ENCODE assay signal across 16 mouse cellular contexts in genomic region chr9:122863731-122864130, GRCm38 (mm10). TPM values are rescaled to one million over a fixed set of nuclear protein-coding genes. Genes with fewer than 3 reads are reported as not detected.
DNase-seq lines count a peak whose midpoint lies in the region; ATAC-seq and TF ChIP-seq lines count a peak whose summit lies in the region.
"Had no signal": no experiment of that assay in that cellular context is flagged by ENCODE, and none has a peak within 500 bp of the region (broad histone marks: within the 10 kb centered on the region; RNA-seq: fewer than 3 reads in every experiment).

No protein-coding gene starts in this region.

- H3K9ac ChIP-seq in heart, adult 2 months (ENCODE audit: low read depth, low read length) = no peak overlapping the region
- no peak overlapping the region for H3K9ac ChIP-seq in hindbrain, embryonic 15.5 days
- H3K9ac ChIP-seq in hindbrain, embryonic 16.5 days (ENCODE audit: low read depth, low read length) = no peak overlapping the region
- H3K9ac ChIP-seq in neural tube, embryonic 12.5 days = no peak overlapping the region
- H3K9ac ChIP-seq in neural tube, embryonic 13.5 days = no peak overlapping the region
- H3K9ac ChIP-seq: midbrain, embryonic 15.5 days had no signal

- intact Hi-C loops in heart, adult 2 months (cut with DNase I) = loop anchor here (5.0 kb wide), 1 partner anchor 89 kb away; the partner anchor contains the start of genes 1110059G10Rik and Kif15

- no peak for DNase-seq in heart, adult 2 months
- no peak for DNase-seq in heart, postnatal 4 days
- no peak for DNase-seq in neural tube, embryonic 10.5 days (ENCODE audit: extremely low spot score, low spot score)
- no peak for DNase-seq in left cerebral cortex, adult 18-20 months (ENCODE audit: low spot score in 2 of 2)
- DNase-seq: cerebellum, adult 11-12 months; gastrocnemius, postnatal 25 days; kidney, adult 18-20 months; lung, postnatal 10 days; thymus, postnatal 25 days had no signal

- no peak for ATAC-seq in hindbrain, embryonic 15.5 days (ENCODE audit: low FRiP score, low read depth)
- no peak for ATAC-seq in hindbrain, embryonic 16.5 days
- ATAC-seq in neural tube, embryonic 12.5 days (ENCODE audit: low FRiP score, low read depth) = no peak
- ATAC-seq in neural tube, embryonic 13.5 days (ENCODE audit: low read depth) = no peak
- ATAC-seq: midbrain, embryonic 15.5 days had no signal

- peaks cover 4% of the 10 kb centered on the region for H3K79me2 ChIP-seq in heart, adult 2 months (replicated peaks; ENCODE audit: control insufficient read depth, insufficient read depth, low read length)

- TF ChIP-seq EP300 in heart, adult 2 months (IDR thresholded peaks at IDR 0.05; ENCODE audit: insufficient read depth, low read depth, low read length) = no peak

- peak overlapping the region; percentile 92 for H3K27ac ChIP-seq in heart, adult 2 months
- no peak overlapping the region for H3K27ac ChIP-seq in hindbrain, embryonic 15.5 days (replicated peaks)
- no peak overlapping the region for H3K27ac ChIP-seq in hindbrain, embryonic 16.5 days (ENCODE audit: low read depth, low read length)
- H3K27ac ChIP-seq in neural tube, embryonic 12.5 days = no peak overlapping the region
- no peak overlapping the region for H3K27ac ChIP-seq in neural tube, embryonic 13.5 days (replicated peaks)
- H3K27ac ChIP-seq: midbrain, embryonic 15.5 days had no signal

- peak overlapping the region; percentile 59 for H3K4me2 ChIP-seq in hindbrain, embryonic 15.5 days
- H3K4me2 ChIP-seq in hindbrain, embryonic 16.5 days (ENCODE audit: low read length) = no peak overlapping the region
- peak overlapping the region; percentile 72; the same call in 1 of the 2 replicates for H3K4me2 ChIP-seq in neural tube, embryonic 12.5 days (replicated peaks)
- H3K4me2 ChIP-seq in neural tube, embryonic 13.5 days = peak overlapping the region; percentile 73; the same call in 1 of the 2 replicates

- peaks cover 2% of the 10 kb centered on the region for H3K4me1 ChIP-seq in heart, adult 2 months (ENCODE audit: control insufficient read depth, insufficient read depth, low read length)
- peaks cover 20% of the 10 kb centered on the region for H3K4me1 ChIP-seq in hindbrain, embryonic 15.5 days (replicated peaks)
- peaks cover 12% of the 10 kb centered on the region for H3K4me1 ChIP-seq in hindbrain, embryonic 16.5 days (ENCODE audit: control insufficient read depth, insufficient read depth, low read depth, low read length)
- peaks cover 13% of the 10 kb centered on the region for H3K4me1 ChIP-seq in neural tube, embryonic 12.5 days
- peaks cover 18% of the 10 kb centered on the region for H3K4me1 ChIP-seq in neural tube, embryonic 13.5 days (replicated peaks)

- no peak for TF ChIP-seq CTCF in heart, adult 2 months (IDR thresholded peaks at IDR 0.05)

- H3K36me3 ChIP-seq in heart, adult 2 months (ENCODE audit: control insufficient read depth, insufficient read depth, low read length) = peaks cover 17% of the 10 kb centered on the region
- peaks cover 36% of the 10 kb centered on the region for H3K36me3 ChIP-seq in hindbrain, embryonic 15.5 days
- H3K36me3 ChIP-seq in hindbrain, embryonic 16.5 days (ENCODE audit: control insufficient read depth, insufficient read depth, low read length) = peaks cover 33% of the 10 kb centered on the region
- H3K36me3 ChIP-seq in neural tube, embryonic 12.5 days = peaks cover 40% of the 10 kb centered on the region
- peaks cover 42% of the 10 kb centered on the region for H3K36me3 ChIP-seq in neural tube, embryonic 13.5 days

- no peak for TF ChIP-seq POLR2A in heart, adult 2 months (IDR thresholded peaks at IDR 0.05; ENCODE audit: insufficient read depth, low read depth, low read length)

- H3K4me3 ChIP-seq in heart, adult 2 months = no peak overlapping the region; the same call in 1 of the 2 replicates
- no peak overlapping the region for H3K4me3 ChIP-seq in hindbrain, embryonic 15.5 days
- no peak overlapping the region for H3K4me3 ChIP-seq in hindbrain, embryonic 16.5 days (ENCODE audit: low read length)
- H3K4me3 ChIP-seq in neural tube, embryonic 12.5 days = no peak overlapping the region
- H3K4me3 ChIP-seq in neural tube, embryonic 13.5 days = peak overlapping the region; percentile 84; the same call in 1 of the 2 replicates

- WGBS in heart, adult 2 months = 24% methylated on average over 2 of the region's 2 CpGs
- 95% methylated on average over 2 of the region's 2 CpGs for WGBS in hindbrain, embryonic 15.5 days
- 92% methylated on average over 2 of the region's 2 CpGs for WGBS in hindbrain, embryonic 16.5 days
- WGBS in neural tube, embryonic 12.5 days = 92% methylated on average over 2 of the region's 2 CpGs
- WGBS in neural tube, embryonic 13.5 days = 94% methylated on average over 2 of the region's 2 CpGs

- no peaks in the 10 kb centered on the region for H3K27me3 ChIP-seq in heart, adult 2 months (ENCODE audit: control insufficient read depth, insufficient read depth, low read length)
- H3K27me3 ChIP-seq in hindbrain, embryonic 15.5 days = no peaks in the 10 kb centered on the region
- H3K27me3 ChIP-seq in hindbrain, embryonic 16.5 days (replicated peaks; ENCODE audit: control insufficient read depth, insufficient read depth, low read length) = no peaks in the 10 kb centered on the region
- no peaks in the 10 kb centered on the region for H3K27me3 ChIP-seq in neural tube, embryonic 12.5 days (replicated peaks)
- no peaks in the 10 kb centered on the region for H3K27me3 ChIP-seq in neural tube, embryonic 13.5 days
- H3K27me3 ChIP-seq: midbrain, embryonic 15.5 days had no signal

- H3K9me3 ChIP-seq in hindbrain, embryonic 15.5 days = no peaks in the 10 kb centered on the region
- H3K9me3 ChIP-seq in hindbrain, embryonic 16.5 days (ENCODE audit: control insufficient read depth, low read length) = peaks cover 10% of the 10 kb centered on the region
- peaks cover 30% of the 10 kb centered on the region for H3K9me3 ChIP-seq in neural tube, embryonic 12.5 days
- peaks cover 31% of the 10 kb centered on the region for H3K9me3 ChIP-seq in neural tube, embryonic 13.5 days

RNA-seq across cellular contexts. Expression of gene Zfp445, which starts 2.1 kb away (rescaled TPM):
- total RNA-seq in heart, adult 2 months (2021) = 100 to 1,000 TPM in 1 of 2 experiments, 10 to 100 TPM in 1; 64.6 to 100 TPM
- 31.1 and 79.7 TPM in 2 replicates for polyA plus RNA-seq in heart, adult 2 months (2012; rRNA removed)
- 100 to 1,000 TPM; 100 to 102 TPM for total RNA-seq in heart, postnatal 4 days (2021)
- polyA plus RNA-seq in hindbrain, embryonic 15.5 days (2015; fragmentation: Nextera tagmentation; extraction: Ambion mirVana) = 96.3 and 96.8 TPM in 2 replicates
- 88.3 and 102 TPM in 2 replicates for polyA plus RNA-seq in hindbrain, embryonic 16.5 days (2015; fragmentation: Nextera tagmentation; extraction: Ambion mirVana)
- polyA plus RNA-seq in neural tube, embryonic 12.5 days (2016; fragmentation: Nextera tagmentation; extraction: Ambion mirVana) = 101 and 115 TPM in 2 replicates
- polyA plus RNA-seq in neural tube, embryonic 13.5 days (2015; fragmentation: Nextera tagmentation; extraction: Ambion mirVana) = 82.6 and 102 TPM in 2 replicates
- total RNA-seq in left cerebral cortex, adult 18-20 months (2021) = 100 to 1,000 TPM; 167 to 177 TPM

RNA-seq across cellular contexts. Expression of gene Gm35549, which starts 19.9 kb away (rescaled TPM):
- total RNA-seq in heart, adult 2 months (2021) = not detected
- polyA plus RNA-seq in heart, adult 2 months (2012; rRNA removed) = not detected in 2 replicates
- not detected for total RNA-seq in heart, postnatal 4 days (2021)
- polyA plus RNA-seq in hindbrain, embryonic 15.5 days (2015; fragmentation: Nextera tagmentation; extraction: Ambion mirVana) = 0.53 and 0.66 TPM in 2 replicates
- polyA plus RNA-seq in hindbrain, embryonic 16.5 days (2015; fragmentation: Nextera tagmentation; extraction: Ambion mirVana) = 0.63 TPM in 1 of 2 replicates, not detected in the other
- 0.34 TPM in 1 of 2 replicates, not detected in the other for polyA plus RNA-seq in neural tube, embryonic 12.5 days (2016; fragmentation: Nextera tagmentation; extraction: Ambion mirVana)
- not detected in 2 replicates for polyA plus RNA-seq in neural tube, embryonic 13.5 days (2015; fragmentation: Nextera tagmentation; extraction: Ambion mirVana)
- total RNA-seq in left cerebral cortex, adult 18-20 months (2021) = not detected
- total RNA-seq: gastrocnemius, postnatal 25 days; left cerebral cortex, postnatal 10 days had no signal
- polyA plus RNA-seq: cortical plate, adult 2 months had no signal

RNA-seq across cellular contexts. Expression of gene Zkscan7, which starts 21.8 kb away (rescaled TPM):
- 1 to 10 TPM; 4.7 to 5.9 TPM for total RNA-seq in heart, adult 2 months (2021)
- polyA plus RNA-seq in heart, adult 2 months (2012; rRNA removed) = 2.6 and 4.1 TPM in 2 replicates
- total RNA-seq in heart, postnatal 4 days (2021) = 1 to 10 TPM; 3.7 to 5.2 TPM
- polyA plus RNA-seq in hindbrain, embryonic 15.5 days (2015; fragmentation: Nextera tagmentation; extraction: Ambion mirVana) = 3.3 and 4.5 TPM in 2 replicates
- polyA plus RNA-seq in hindbrain, embryonic 16.5 days (2015; fragmentation: Nextera tagmentation; extraction: Ambion mirVana) = 3.9 and 4.5 TPM in 2 replicates
- polyA plus RNA-seq in neural tube, embryonic 12.5 days (2016; fragmentation: Nextera tagmentation; extraction: Ambion mirVana) = 4.0 and 4.8 TPM in 2 replicates
- 3.9 and 4.8 TPM in 2 replicates for polyA plus RNA-seq in neural tube, embryonic 13.5 days (2015; fragmentation: Nextera tagmentation; extraction: Ambion mirVana)
- 1 to 10 TPM; 3.9 to 4.7 TPM for total RNA-seq in left cerebral cortex, adult 18-20 months (2021)

RNA-seq across cellular contexts. Expression of gene Tcaim, which starts 58.4 kb away (rescaled TPM):
- 10 to 100 TPM; 46.9 to 56.5 TPM for total RNA-seq in heart, adult 2 months (2021)
- 20.4 and 33.4 TPM in 2 replicates for polyA plus RNA-seq in heart, adult 2 months (2012; rRNA removed)
- total RNA-seq in heart, postnatal 4 days (2021) = 10 to 100 TPM; 14.9 to 17.4 TPM
- 7.7 and 8.5 TPM in 2 replicates for polyA plus RNA-seq in hindbrain, embryonic 15.5 days (2015; fragmentation: Nextera tagmentation; extraction: Ambion mirVana)
- 9.3 and 9.8 TPM in 2 replicates for polyA plus RNA-seq in hindbrain, embryonic 16.5 days (2015; fragmentation: Nextera tagmentation; extraction: Ambion mirVana)
- 7.1 and 7.8 TPM in 2 replicates for polyA plus RNA-seq in neural tube, embryonic 12.5 days (2016; fragmentation: Nextera tagmentation; extraction: Ambion mirVana)
- 9.5 and 10.0 TPM in 2 replicates for polyA plus RNA-seq in neural tube, embryonic 13.5 days (2015; fragmentation: Nextera tagmentation; extraction: Ambion mirVana)
- 10 to 100 TPM; 16.8 to 17.7 TPM for total RNA-seq in left cerebral cortex, adult 18-20 months (2021)

RNA-seq across cellular contexts. Expression of gene Zfp105, which starts 59.1 kb away (rescaled TPM):
- 1 to 10 TPM; 1.7 to 2.1 TPM for total RNA-seq in heart, adult 2 months (2021)
- 0.86 and 0.91 TPM in 2 replicates for polyA plus RNA-seq in heart, adult 2 months (2012; rRNA removed)
- 1 to 10 TPM; 7.8 to 9.3 TPM for total RNA-seq in heart, postnatal 4 days (2021)
- polyA plus RNA-seq in hindbrain, embryonic 15.5 days (2015; fragmentation: Nextera tagmentation; extraction: Ambion mirVana) = 18.3 and 19.5 TPM in 2 replicates
- 14.4 and 18.0 TPM in 2 replicates for polyA plus RNA-seq in hindbrain, embryonic 16.5 days (2015; fragmentation: Nextera tagmentation; extraction: Ambion mirVana)
- polyA plus RNA-seq in neural tube, embryonic 12.5 days (2016; fragmentation: Nextera tagmentation; extraction: Ambion mirVana) = 31.1 and 32.0 TPM in 2 replicates
- polyA plus RNA-seq in neural tube, embryonic 13.5 days (2015; fragmentation: Nextera tagmentation; extraction: Ambion mirVana) = 22.5 and 24.1 TPM in 2 replicates
- 1 to 10 TPM; 6.2 to 8.2 TPM for total RNA-seq in left cerebral cortex, adult 18-20 months (2021)
